Mouse (Mus musculus) CD4-positive, CD25-positive, alpha-beta regulatory T cell, adult 2 months (primary cell): Measurements from ENCODE around the gene Hoxd8.

Experiments
- DNase-seq: peaks from one replicate; pipeline ENCODE4 v3.0.0-alpha.2; 2012; ENCODE audit warnings: low read depth, low spot score

Gene Hoxd8

GRCm38 (mm10) chr2:74704393-74704998, at the start of gene Hoxd8:
TSS of gene Hoxd8 (plus strand) at chr2:74704615.
- DNase-seq, result no peak

GRCm38 (mm10) chr2:74654743-74655419, 49.5 kb upstream of the Hoxd8 start:
- DNase-seq, result no peak

GRCm38 (mm10) chr2:74655420-74655781, 49.0 kb upstream of the Hoxd8 start:
- DNase-seq, result peak; percentile 43

- DNase-seq, result peak; percentile 55
Observed at GRCm38 (mm10) chr2:74655821-74656631, 48.4 kb upstream of the Hoxd8 start.

GRCm38 (mm10) chr2:74656632-74657021, 47.8 kb upstream of the Hoxd8 start:
- DNase-seq, result no peak

- peak; percentile 58 for DNase-seq
Observed at GRCm38 (mm10) chr2:74657251-74658023, 47.0 kb upstream of the Hoxd8 start.

GRCm38 (mm10) chr2:74658024-74658666, 46.3 kb upstream of the Hoxd8 start:
- DNase-seq, result no peak

- no peak for DNase-seq
Observed at GRCm38 (mm10) chr2:74658667-74659371, 45.6 kb upstream of the Hoxd8 start.

GRCm38 (mm10) chr2:74659507-74660005, 44.9 kb upstream of the Hoxd8 start, which contains the start of gene Evx2:
TSS of gene Evx2 (minus strand) at chr2:74659557.
- DNase-seq, result no peak

- DNase-seq, result no peak
Observed at GRCm38 (mm10) chr2:74660421-74661375, 43.7 kb upstream of the Hoxd8 start.

- no peak for DNase-seq
Observed at GRCm38 (mm10) chr2:74661685-74662084, 42.7 kb upstream of the Hoxd8 start.

GRCm38 (mm10) chr2:74663291-74663925, 41.0 kb upstream of the Hoxd8 start:
- DNase-seq, result no peak

GRCm38 (mm10) chr2:74666411-74666810, 38.0 kb upstream of the Hoxd8 start:
- DNase-seq, result no peak

- DNase-seq, result no peak
Observed at GRCm38 (mm10) chr2:74667191-74667841, 37.1 kb upstream of the Hoxd8 start.

GRCm38 (mm10) chr2:74667842-74668357, 36.5 kb upstream of the Hoxd8 start, which contains the start of gene Hoxd13:
TSS of gene Hoxd13 (plus strand) at chr2:74668310.
- no peak for DNase-seq

- DNase-seq, result no peak
Observed at GRCm38 (mm10) chr2:74668370-74669229, 35.8 kb upstream of the Hoxd8 start.

GRCm38 (mm10) chr2:74669230-74669578, 35.2 kb upstream of the Hoxd8 start:
- DNase-seq, result no peak
